Mouse (Mus musculus): Measurements from ENCODE around the gene Fabp2. TPM values are rescaled to one million over a fixed set of nuclear protein-coding genes. Genes with fewer than 3 reads are reported as not detected.
"Not testable (repeated sequence)": the region's sequence is repeated elsewhere in the genome, so short reads cannot be mapped to it uniquely, and the experiment has no call there.

Fabp2 gene
- polyA plus RNA-seq, 2 experiments from 2014 or later, result not detected

DNA sequence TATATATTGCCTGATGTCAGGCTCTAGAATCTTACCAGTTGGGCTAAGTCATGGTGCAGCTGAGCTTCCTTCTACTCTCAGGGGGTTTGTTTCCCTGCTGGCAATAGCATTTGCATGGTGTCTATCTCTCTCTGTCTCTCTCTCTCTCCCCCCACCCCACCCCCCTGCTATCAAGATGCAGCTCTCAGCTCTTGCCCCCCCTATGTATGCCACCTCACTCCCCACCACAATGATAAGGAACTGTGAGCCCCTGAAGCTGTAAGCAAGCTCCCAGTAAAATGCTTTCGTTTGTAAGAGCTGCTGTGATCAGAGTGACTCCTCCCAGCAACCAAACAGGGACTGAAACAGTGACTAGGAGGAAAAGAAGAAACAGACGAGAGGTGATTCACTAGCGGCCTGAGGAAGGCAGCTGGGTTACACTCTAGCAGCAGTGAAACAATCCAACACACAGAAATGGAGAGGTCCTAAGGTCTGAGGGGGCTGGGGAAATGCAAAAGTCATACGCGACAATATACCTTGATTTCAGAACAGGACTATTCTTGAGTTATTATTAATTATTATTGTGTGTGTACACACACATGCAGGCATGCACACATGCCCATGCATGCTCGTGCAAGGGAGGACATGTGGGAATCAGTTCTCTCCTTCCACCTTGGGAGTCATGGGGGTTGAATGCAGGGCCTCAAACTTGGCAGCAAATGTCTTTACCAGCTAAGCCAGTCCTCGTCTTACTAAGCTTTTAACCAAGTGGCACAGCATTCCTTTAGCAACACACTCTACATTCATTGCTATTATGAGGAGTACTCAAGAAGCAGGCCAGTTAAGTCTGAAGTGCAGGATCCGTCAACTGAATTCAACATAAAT is 25.9 kb downstream of the Fabp2 start:
- no peak for ATAC-seq

DNA sequence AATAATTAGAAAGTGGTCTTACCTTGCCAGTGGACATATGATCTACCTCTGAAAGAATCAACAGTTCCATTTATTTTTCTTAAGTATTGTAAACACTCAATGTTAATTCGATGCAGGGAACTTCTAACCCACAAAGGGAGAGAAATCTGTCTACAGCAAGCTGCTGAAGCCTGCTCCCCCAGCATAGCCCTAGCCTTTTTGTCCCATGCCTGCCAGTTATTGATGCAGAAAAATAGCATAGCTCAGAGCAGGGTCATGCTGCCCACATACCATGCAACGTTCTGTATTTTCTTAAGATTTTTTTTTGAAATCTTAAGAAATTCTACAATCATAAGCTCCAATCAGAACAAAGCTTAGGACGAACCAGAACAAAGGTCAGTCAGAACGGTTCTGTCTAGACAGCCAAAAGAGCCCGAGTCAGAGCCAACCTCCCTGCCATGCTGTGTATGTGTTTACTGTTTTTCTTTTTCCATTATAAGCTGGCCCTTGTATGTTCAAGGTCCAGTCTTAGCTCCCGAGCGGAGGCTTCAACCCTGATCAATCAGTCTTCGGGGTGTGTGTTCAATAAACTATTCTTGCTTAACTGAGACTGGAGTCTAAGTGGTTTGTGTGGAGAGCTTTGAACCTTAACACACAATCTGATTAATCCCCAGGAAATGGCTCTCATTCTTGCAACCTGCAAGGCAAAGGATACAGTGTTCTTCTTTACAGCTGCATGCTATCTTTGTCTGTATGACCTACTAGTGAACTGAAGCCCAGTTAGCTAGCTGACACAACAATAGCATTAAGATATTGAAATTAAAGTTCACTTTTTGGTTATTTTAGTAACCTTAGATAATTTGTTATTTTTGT is 27.0 kb downstream of the Fabp2 start:
- ATAC-seq, result no peak

DNA sequence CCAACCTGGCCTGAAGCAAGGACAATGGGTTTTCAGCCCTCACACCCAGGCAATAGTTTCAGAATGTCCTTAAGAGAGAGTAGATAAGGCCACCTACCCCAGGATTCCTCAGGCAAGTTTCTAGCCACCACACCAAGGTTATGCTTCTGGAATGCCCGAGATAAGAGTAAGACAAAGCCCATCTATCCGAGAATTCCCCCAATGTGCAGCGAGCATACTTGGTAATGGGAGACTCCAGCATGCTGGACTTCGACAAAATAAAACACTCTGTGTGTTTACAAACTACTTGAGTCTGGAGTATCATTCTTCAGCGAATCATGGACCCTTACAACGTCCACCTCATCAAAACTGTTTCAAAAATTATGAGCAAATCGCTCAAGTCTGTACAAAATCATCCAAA is 28.3 kb downstream of the Fabp2 start:
- no peak for ATAC-seq

DNA sequence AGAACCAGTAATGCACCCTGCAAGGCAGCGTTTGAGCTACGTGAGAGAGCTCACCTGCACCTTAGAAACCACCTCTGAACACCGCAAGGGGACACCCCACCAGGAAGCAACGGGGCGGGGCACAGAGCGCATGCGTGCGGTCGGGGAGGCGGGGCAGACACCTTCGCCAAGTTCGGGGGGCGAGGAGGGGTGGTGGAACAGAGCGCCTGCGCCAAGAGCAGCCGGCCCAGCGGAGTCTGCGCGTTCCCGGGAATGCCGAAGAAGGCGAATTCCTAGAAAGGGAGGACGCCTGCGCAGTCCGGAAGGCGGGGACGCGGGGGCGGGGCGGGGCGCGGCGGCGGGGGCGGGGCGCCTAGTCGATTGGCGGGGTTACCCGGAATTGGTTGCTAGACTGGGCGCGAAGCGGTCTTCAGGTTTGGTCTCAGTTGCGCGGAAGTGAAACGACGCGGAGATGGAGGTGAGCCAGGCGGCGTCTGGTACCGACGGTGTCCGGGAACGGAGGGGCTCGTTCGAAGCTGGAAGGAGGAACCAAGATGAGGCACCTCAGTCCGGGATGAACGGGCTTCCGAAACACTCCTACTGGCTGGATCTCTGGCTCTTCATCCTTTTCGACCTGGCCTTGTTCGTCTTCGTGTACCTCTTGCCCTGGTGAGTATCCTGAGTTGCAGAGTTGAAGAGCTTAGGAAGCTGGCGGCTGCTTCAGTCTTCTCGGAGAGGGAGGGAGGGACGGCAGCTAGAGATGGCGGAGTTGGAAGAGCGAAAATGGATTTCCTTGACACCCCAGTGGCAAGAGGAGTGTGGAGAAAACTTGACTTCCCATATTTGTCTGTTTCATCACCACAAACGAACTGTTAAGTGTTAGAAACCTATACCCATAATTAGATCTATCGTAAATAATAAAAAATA is 29.4 kb downstream of the Fabp2 start, which contains the start of gene 1810037I17Rik:
TSS of gene 1810037I17Rik (plus strand) at position 195 of the 906 bp plus-strand sequence.
- ATAC-seq, result peak; percentile 95

DNA sequence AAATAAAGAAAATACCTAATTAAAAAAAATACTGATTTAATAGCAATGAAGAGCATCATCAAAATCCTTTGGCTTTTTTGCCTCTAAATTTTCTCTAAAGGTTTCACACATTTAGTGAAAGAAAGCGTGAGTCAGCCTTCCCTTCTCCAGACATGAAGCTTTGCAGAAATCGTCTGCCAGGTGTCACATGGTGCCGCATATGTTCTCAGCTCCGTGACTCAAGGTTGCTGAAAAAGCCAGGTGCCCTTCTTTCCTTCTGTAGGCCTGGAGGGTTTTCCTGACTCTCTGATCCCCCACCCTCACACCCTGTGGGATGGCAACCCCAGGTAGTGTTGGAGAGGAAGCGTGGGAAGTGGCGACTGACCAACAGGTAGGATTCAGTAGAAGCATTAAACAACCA is 34.9 kb downstream of the Fabp2 start:
- ATAC-seq, result no peak

DNA sequence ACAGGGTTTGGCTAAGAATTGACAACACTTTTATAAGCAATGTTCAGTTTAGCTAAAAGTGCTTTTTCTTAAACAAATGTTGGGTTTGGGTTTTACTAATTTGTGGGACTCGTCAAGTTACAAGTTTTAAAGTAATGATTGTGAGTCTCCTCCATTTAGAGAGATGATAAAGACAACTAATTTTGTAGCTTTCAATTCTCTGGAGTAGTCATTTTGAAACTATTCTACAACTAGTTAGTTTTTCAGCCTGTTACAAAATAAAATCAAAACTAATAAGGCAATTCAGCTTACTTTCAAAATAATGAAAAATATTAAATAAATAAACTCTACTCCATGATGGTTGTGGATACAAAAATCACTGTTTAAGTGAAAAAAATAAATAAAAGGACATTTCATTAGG is 37.6 kb downstream of the Fabp2 start:
- ATAC-seq, result no peak

DNA sequence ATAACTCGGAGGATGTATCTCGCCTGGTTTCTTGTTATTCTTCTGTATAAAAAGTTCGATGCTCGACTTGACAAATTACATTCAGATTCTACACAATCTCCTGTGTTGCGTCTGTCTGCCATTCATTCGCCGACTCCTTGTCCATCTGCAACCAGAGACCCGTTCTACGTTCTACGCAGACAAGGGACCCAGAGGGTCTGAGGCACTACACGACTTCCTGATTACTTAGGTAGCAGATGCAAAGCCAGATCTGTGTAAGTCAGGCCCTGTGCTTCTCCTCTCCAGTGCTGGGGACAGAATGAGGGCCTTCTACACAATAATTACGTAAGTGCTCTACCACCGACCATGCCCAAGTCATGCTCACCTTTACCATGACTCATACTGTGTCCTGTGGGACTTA is 42.3 kb downstream of the Fabp2 start:
- ATAC-seq, result not testable (repeated sequence)

DNA sequence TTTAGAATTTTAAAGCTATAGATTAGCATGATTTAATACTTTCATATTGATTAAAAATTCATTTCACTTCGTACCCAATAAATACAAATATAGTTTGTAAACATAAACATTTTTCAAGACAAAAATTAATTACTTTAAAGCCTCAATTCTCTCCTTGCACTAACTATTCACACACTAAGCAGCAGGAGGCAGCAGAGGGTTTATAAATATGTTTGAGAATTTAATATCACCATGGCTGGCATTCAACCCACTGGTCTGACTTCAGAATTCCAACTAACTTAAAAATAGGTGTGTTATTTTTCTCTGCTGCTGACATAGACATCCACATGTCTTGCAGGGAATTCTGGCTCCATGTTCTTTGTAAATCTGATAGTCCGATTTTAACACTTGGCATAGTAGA is 44.3 kb downstream of the Fabp2 start:
- ATAC-seq, result peak; percentile 68

DNA sequence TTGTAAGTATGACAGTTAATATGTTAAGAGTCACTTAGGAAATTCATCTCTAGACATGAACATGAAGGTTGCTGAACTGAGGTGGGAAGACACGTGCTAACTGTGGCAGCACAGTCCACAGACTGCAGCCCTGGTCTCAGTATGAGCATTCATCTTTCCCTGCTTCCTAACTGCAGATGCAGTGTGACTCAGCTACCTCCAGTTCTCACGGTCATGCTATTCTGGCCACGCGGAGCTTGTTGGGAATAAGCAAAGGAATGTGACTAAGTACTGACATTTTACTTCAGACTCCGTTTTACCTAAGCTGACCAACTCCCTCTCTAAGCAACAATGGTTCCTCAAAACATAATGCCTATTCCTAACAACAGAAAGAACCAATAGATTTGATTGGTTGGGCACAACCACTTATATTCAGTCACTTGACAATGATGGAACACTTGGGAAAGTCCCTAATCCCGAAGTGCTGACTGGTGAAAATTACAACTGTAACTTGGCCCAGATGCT is 48.6 kb downstream of the Fabp2 start:
- peak; percentile 44 for ATAC-seq

Other genes starting within 250 kb of the Fabp2 start
- gene Pde5a, start 166.1 kb upstream of the Fabp2 start, polyA plus RNA-seq (2017; shearing (Covaris generic)), result under 1 TPM; 0.15 to 0.29 TPM
- not detected for gene Gm10959, start 24.3 kb downstream of the Fabp2 start, polyA plus RNA-seq (2017; shearing (Covaris generic))
- gene 1810037I17Rik, start 29.1 kb downstream of the Fabp2 start, polyA plus RNA-seq (2017; shearing (Covaris generic)), result 100 to 1,000 TPM in 1 of 2 experiments, 10 to 100 TPM in 1; 97.1 to 130 TPM
- gene Usp53, start 89.4 kb downstream of the Fabp2 start, polyA plus RNA-seq (2017; shearing (Covaris generic)), result 10 to 100 TPM; 10.9 to 14.1 TPM
- gene Myoz2, start 139.9 kb downstream of the Fabp2 start, polyA plus RNA-seq (2017; shearing (Covaris generic)), result not detected

Measured in activated CD4-positive, CD25-positive, alpha-beta regulatory T cell, adult 4 months (primary cell).